ENCODE assay signal across 23 mouse cellular contexts in genomic region chr3:20030807-20031206, GRCm38 (mm10). TPM values are rescaled to one million over a fixed set of nuclear protein-coding genes. Genes with fewer than 3 reads are reported as not detected.
A peak's percentile ranks its signal among the peaks of the same experiment; 100 is the strongest.
DNase-seq lines count a peak whose midpoint lies in the region; ATAC-seq and TF ChIP-seq lines count a peak whose summit lies in the region.
"Had no signal": no experiment of that assay in that cellular context is flagged by ENCODE, and none has a peak within 500 bp of the region (broad histone marks: within the 10 kb centered on the region; RNA-seq: fewer than 3 reads in every experiment).

No protein-coding gene starts in this region.

- no peaks in the 10 kb centered on the region for H3K9me3 ChIP-seq in midbrain, embryonic 11.5 days (ENCODE audit: control insufficient read depth, low read length)
- H3K9me3 ChIP-seq in midbrain, postnatal 0 days (ENCODE audit: low read length), result no peaks in the 10 kb centered on the region
- no peaks in the 10 kb centered on the region for H3K9me3 ChIP-seq in MEL (replicated peaks; ENCODE audit: insufficient read depth, low read length)
- H3K9me3 ChIP-seq: G1E had no signal

- 94% methylated on average over 6 of the region's 6 CpGs for WGBS in midbrain, embryonic 11.5 days
- 90% methylated on average over 6 of the region's 6 CpGs for WGBS in midbrain, postnatal 0 days

- TF ChIP-seq CTCF in midbrain, postnatal 0 days (IDR thresholded peaks at IDR 0.05), result no peak
- TF ChIP-seq CTCF in MEL (IDR thresholded peaks at IDR 0.05 in 2 of 3, conservative IDR thresholded peaks at IDR 0.05 in 1 of 3; ENCODE audit: control insufficient read depth in 1 of 3, insufficient read depth in 1 of 3, low read depth in 2 of 3, low read length in 3 of 3, poor library complexity in 1 of 3, severe bottlenecking in 1 of 3), result no peak

- TF ChIP-seq RAD21 in MEL (IDR thresholded peaks at IDR 0.05; ENCODE audit: low read depth, low read length), result no peak

- no peak overlapping the region for H3K4me2 ChIP-seq in midbrain, embryonic 11.5 days
- H3K4me2 ChIP-seq in midbrain, postnatal 0 days (ENCODE audit: low read depth, low read length, poor library complexity, severe bottlenecking), result no peak overlapping the region

- no peak for TF ChIP-seq POLR2A in MEL (IDR thresholded peaks at IDR 0.05; ENCODE audit: control insufficient read depth in 1 of 2, insufficient read depth in 1 of 2, low read depth in 1 of 2, low read length in 2 of 2, poor library complexity in 1 of 2)

- peaks cover 9% of the 10 kb centered on the region for H3K4me1 ChIP-seq in midbrain, embryonic 11.5 days (ENCODE audit: control insufficient read depth, insufficient read depth, low read length)
- peaks cover 7% of the 10 kb centered on the region; the same call in 1 of the 2 replicates for H3K4me1 ChIP-seq in midbrain, postnatal 0 days (ENCODE audit: insufficient read depth, low read length)
- H3K4me1 ChIP-seq in MEL (ENCODE audit: control insufficient read depth in 1 of 2, insufficient read depth in 2 of 2, low read length in 2 of 2), result peaks cover 33 to 36% of the 10 kb centered on the region in 2 experiments

- H3K36me3 ChIP-seq in midbrain, embryonic 11.5 days (ENCODE audit: control insufficient read depth, insufficient read depth, low read length), result no peaks in the 10 kb centered on the region
- peaks cover 4% of the 10 kb centered on the region; the same call in 1 of the 2 replicates for H3K36me3 ChIP-seq in midbrain, postnatal 0 days (ENCODE audit: insufficient read depth, low read length)
- peaks cover 5 to 54% of the 10 kb centered on the region in 2 experiments for H3K36me3 ChIP-seq in MEL (ENCODE audit: control insufficient read depth in 1 of 2, insufficient read depth in 2 of 2, low read length in 2 of 2)

- no peaks in the 10 kb centered on the region for H3K27me3 ChIP-seq in midbrain, embryonic 11.5 days (ENCODE audit: control insufficient read depth, insufficient read depth, low read length)
- no peaks in the 10 kb centered on the region for H3K27me3 ChIP-seq in midbrain, postnatal 0 days (ENCODE audit: insufficient read depth, low read length)
- H3K27me3 ChIP-seq in MEL (ENCODE audit: control insufficient read depth in 1 of 2, insufficient read depth in 2 of 2, low read length in 2 of 2), result no peaks in the 10 kb centered on the region
- H3K27me3 ChIP-seq: CH12.LX, Patski had no signal

- no peak overlapping the region for H3K9ac ChIP-seq in midbrain, embryonic 11.5 days (ENCODE audit: low read length)
- no peak overlapping the region for H3K9ac ChIP-seq in midbrain, postnatal 0 days (replicated peaks; ENCODE audit: low read length, poor library complexity, severe bottlenecking)
- H3K9ac ChIP-seq in MEL (ENCODE audit: control insufficient read depth, low read depth, low read length, poor library complexity, severe bottlenecking), result peak overlapping the region; percentile 53; the same call in 1 of the 2 replicates

- H3K79me2 ChIP-seq in MEL (ENCODE audit: control insufficient read depth, insufficient read depth, low read length, poor library complexity), result peaks cover 11% of the 10 kb centered on the region

- no peak overlapping the region for H3K27ac ChIP-seq in midbrain, embryonic 11.5 days (ENCODE audit: low read depth, low read length)
- no peak overlapping the region for H3K27ac ChIP-seq in midbrain, postnatal 0 days (ENCODE audit: low read depth, low read length)
- H3K27ac ChIP-seq in MEL (ENCODE audit: control insufficient read depth, low read depth, low read length), result peak overlapping the region; percentile 96

- no peak overlapping the region for H3K4me3 ChIP-seq in midbrain, embryonic 11.5 days (ENCODE audit: low read depth, low read length)
- no peak overlapping the region for H3K4me3 ChIP-seq in midbrain, postnatal 0 days (ENCODE audit: low read depth, low read length)
- H3K4me3 ChIP-seq in MEL (ENCODE audit: control insufficient read depth in 1 of 2, insufficient read depth in 1 of 2, low read depth in 2 of 2, low read length in 2 of 2), result 0 out of 4 replicates have a peak overlapping the region, but pooled peaks of 1 of the 2 experiments have one; percentile 4

- DNase-seq in midbrain, embryonic 11.5 days (ENCODE audit: low spot score, missing footprints), result peak; percentile 66
- no peak for DNase-seq in midbrain, postnatal 0 days (ENCODE audit: low spot score)
- DNase-seq in 416B (ENCODE audit: low read depth) (peak; percentile 49), MEL (ENCODE audit: low read depth, low spot score) (peak; percentile 73)
- no peak for DNase-seq in heart, postnatal 4 days
- DNase-seq: adrenal gland, adult 2 months; adrenal gland, adult 8-10 months; adrenal gland, postnatal 10 days; adrenal gland, postnatal 14 days; adrenal gland, postnatal 25 days; adrenal gland, postnatal 36 days; B cell, adult 2 months; cerebellum, adult 11 months; cerebellum, adult 11-12 months; cerebellum, adult 18-20 months; cerebellum, adult 2 months; cerebellum, adult 8-10 months had no signal

- TF ChIP-seq EP300 in MEL (IDR thresholded peaks at IDR 0.05; ENCODE audit: low read depth in 1 of 2, low read length in 2 of 2), result peak; percentile 82 to 87

- no peak for ATAC-seq in midbrain, embryonic 11.5 days (ENCODE audit: low FRiP score)
- no peak for ATAC-seq in midbrain, postnatal 0 days (ENCODE audit: low FRiP score)
- no peak for ATAC-seq in granulocyte monocyte progenitor cell, adult 5-6 weeks (replicated peaks; ENCODE audit: poor library complexity, severe bottlenecking)
- ATAC-seq: activated CD4-positive, CD25-positive, alpha-beta regulatory T cell, adult 4 months; CD4-positive, CD25-positive, alpha-beta regulatory T cell, adult 4 months; Patski had no signal

TF ChIP-seq in MEL, 35 proteins besides CTCF, POLR2A, EP300 and RAD21:
- TF ChIP-seq ELF1 (IDR thresholded peaks at IDR 0.05; ENCODE audit: low read depth, low read length) (no peak), TCF12 (IDR thresholded peaks at IDR 0.05; ENCODE audit: low read depth, low read length) (peak; percentile 62; the same call in 1 of the 2 replicates), RCOR1 (IDR thresholded peaks at IDR 0.05; ENCODE audit: low read depth, low read length) (peak; percentile 41; the same call in 1 of the 2 replicates), SIN3A (IDR thresholded peaks at IDR 0.05; ENCODE audit: low read length) (peak; percentile 29; the same call in 1 of the 2 replicates), MAZ (IDR thresholded peaks at IDR 0.05; ENCODE audit: low read depth, low read length) (no peak), JUND (IDR thresholded peaks at IDR 0.05; ENCODE audit: low read depth, low read length) (peak; percentile 66; the same call in 1 of the 2 replicates), ETS1 (IDR thresholded peaks at IDR 0.05; ENCODE audit: low read depth, low read length) (peak; percentile 86), MYB (IDR thresholded peaks at IDR 0.05; ENCODE audit: low read depth, low read length) (peak; percentile 77), GATA1 (IDR thresholded peaks at IDR 0.05; ENCODE audit: low read depth, low read length) (peak; percentile 80)

RNA-seq across cellular contexts. Expression of gene Hps3, which starts 4.3 kb away (rescaled TPM):
- polyA plus RNA-seq in midbrain, embryonic 11.5 days (2014; fragmentation: Nextera tagmentation; extraction: Ambion mirVana), result 12.1 TPM in 2 replicates
- total RNA-seq in midbrain, postnatal 0 days (2014; rRNA removed), result 16.3 and 18.5 TPM in 2 replicates
- 8.4 and 9.3 TPM in 2 replicates for polyA plus RNA-seq in midbrain, postnatal 0 days (2015; fragmentation: Nextera tagmentation; extraction: Ambion mirVana)
- total RNA-seq in MEL (2012; rRNA removed), result 7.0 and 9.2 TPM in 2 replicates
- 10 to 100 TPM in 1 of 2 experiments, not detected in 1; 10.5 TPM for polyA plus RNA-seq in MEL (2012; ENCODE audit: insufficient read depth in 1 of 2, insufficient read length in 2 of 2, low read depth in 1 of 2, low replicate concordance in 2 of 2, missing spikeins in 1 of 2)
- 39.4 and 40.1 TPM in 2 replicates for total RNA-seq in granulocyte monocyte progenitor cell, adult 5-6 weeks (2014; fragmentation: Nextera tagmentation)
- total RNA-seq in granulocyte monocyte progenitor cell, adult 5-6 weeks (2017), result 25.1 and 34.2 TPM in 2 replicates
- 10 to 100 TPM; 11.1 to 12.5 TPM for total RNA-seq in heart, postnatal 4 days (2021)

RNA-seq across cellular contexts. Expression of gene Hltf, which starts 26.8 kb away (rescaled TPM):
- polyA plus RNA-seq in midbrain, embryonic 11.5 days (2014; fragmentation: Nextera tagmentation; extraction: Ambion mirVana), result 20.1 and 27.5 TPM in 2 replicates
- 12.6 and 13.5 TPM in 2 replicates for total RNA-seq in midbrain, postnatal 0 days (2014; rRNA removed)
- polyA plus RNA-seq in midbrain, postnatal 0 days (2015; fragmentation: Nextera tagmentation; extraction: Ambion mirVana), result 6.3 and 8.1 TPM in 2 replicates
- 10.0 and 10.7 TPM in 2 replicates for total RNA-seq in MEL (2012; rRNA removed)
- 1 to 10 TPM in 1 of 2 experiments, not detected in 1; 9.8 TPM for polyA plus RNA-seq in MEL (2012; ENCODE audit: insufficient read depth in 1 of 2, insufficient read length in 2 of 2, low read depth in 1 of 2, low replicate concordance in 2 of 2, missing spikeins in 1 of 2)
- total RNA-seq in granulocyte monocyte progenitor cell, adult 5-6 weeks (2014; fragmentation: Nextera tagmentation), result 32.6 and 46.6 TPM in 2 replicates
- 44.2 and 49.6 TPM in 2 replicates for total RNA-seq in granulocyte monocyte progenitor cell, adult 5-6 weeks (2017)
- 10 to 100 TPM; 13.4 to 15.1 TPM for total RNA-seq in heart, postnatal 4 days (2021)

Comparison
In these comparisons a context has a peak if more than half of its experiments do, and no peak if none do; other contexts are left out.
1. DNase-seq: peak in midbrain, embryonic 11.5 days (single experiment), 416B (single experiment) and MEL (single experiment); none in midbrain, postnatal 0 days (single experiment) and heart, postnatal 4 days (single experiment).